Mouse (Mus musculus) embryonic facial prominence, embryonic 14.5 days (tissue): ENCODE measurements around the gene Gm10031. TPM values are rescaled to one million over a fixed set of nuclear protein-coding genes. Genes with fewer than 3 reads are reported as not detected.

Source experiments
- ATAC-seq: fragments of 200-750 bp; cut with Nextera tagmentation; 2 replicates; pipeline ENCODE4 v1.8.0; 2017; ENCODE audit warnings: low read depth, moderate number of reproducible peaks, moderate TSS enrichment
- DNase-seq: peaks from one replicate; pipeline ENCODE4 v3.0.0-alpha.2; 2015; ENCODE audit warnings: low spot score
- H3K27ac ChIP-seq: fragments of 300-500 bp; sonication (generic); replicated peaks from 2 replicates; pipeline ENCODE4 v1.5.1; 2014; ENCODE audit warnings: low read depth, mild to moderate bottlenecking, low read length, moderate library complexity
- H3K27me3 ChIP-seq: fragments of 300-500 bp; sonication (generic); replicated peaks from 2 replicates; pipeline ENCODE4 v1.6.1; 2014; ENCODE audit warnings: low read length; ENCODE audit not compliant: control insufficient read depth, insufficient read depth
- H3K36me3 ChIP-seq: fragments of 300-500 bp; sonication (generic); 2 replicates; pipeline ENCODE4 v1.6.1; 2014; ENCODE audit warnings: low read length, mixed read lengths; ENCODE audit not compliant: control insufficient read depth, insufficient read depth
- H3K4me1 ChIP-seq: fragments of 300-500 bp; sonication (generic); 2 replicates; pipeline ENCODE4 v1.6.1; 2014; ENCODE audit warnings: antibody characterized with exemption, low read length; ENCODE audit not compliant: control insufficient read depth, insufficient read depth
- H3K4me2 ChIP-seq: fragments of 300-500 bp; sonication (generic); 2 replicates; pipeline ENCODE4 v1.6.1; 2014; ENCODE audit warnings: low read depth, mild to moderate bottlenecking, low read length, moderate library complexity, mixed read lengths
- H3K4me3 ChIP-seq: fragments of 300-500 bp; sonication (generic); 2 replicates; pipeline ENCODE4 v1.5.1; 2014; ENCODE audit warnings: low read depth, mild to moderate bottlenecking, low read length
- H3K9ac ChIP-seq: fragments of 300-500 bp; sonication (generic); 2 replicates; pipeline ENCODE4 v1.6.1; 2014; ENCODE audit warnings: low read depth, mild to moderate bottlenecking, low read length, moderate library complexity, mixed read lengths
- H3K9me3 ChIP-seq: fragments of 300-500 bp; sonication (generic); 2 replicates; pipeline ENCODE4 v1.6.1; 2016; ENCODE audit warnings: low read length; ENCODE audit not compliant: control insufficient read depth
- WGBS: fragments of 180-500 bp; shearing (Covaris S2); extraction: QIAGEN DNeasy Blood & Tissue Kit; methylation state at CpG from one replicate; pipeline ENCODE4 v1.1.7; 2014; 5-methylcytosine and 5-hydroxymethylcytosine counted together
- polyA plus RNA-seq: library from polyadenylated mRNA; unstranded; fragments of >200 nt; fragmentation: Nextera tagmentation; extraction: Ambion mirVana; gene quantifications from 2 replicates; pipeline ENCODE4 v1.2.1, GENCODE M21; 2014

Gene Gm10031
- polyA plus RNA-seq, 1 experiment from 2014 or later = 0.57 TPM

GRCm38 (mm10) chr1:156559641-156560020 lies 35.8 kb downstream of the Gm10031 start:
- H3K27me3 ChIP-seq = no peaks in the 10 kb centered on the region
- peak overlapping the region; percentile 62 for H3K4me2 ChIP-seq
- no peaks in the 10 kb centered on the region for H3K9me3 ChIP-seq
- H3K36me3 ChIP-seq = no peaks in the 10 kb centered on the region
- ATAC-seq = no peak; the same call in 1 of the 2 replicates
- DNase-seq = peak; percentile 28
- peak overlapping the region; percentile 100 for H3K4me3 ChIP-seq
- WGBS = 7% methylated on average over 8 of the region's 8 CpGs
- H3K9ac ChIP-seq = peak overlapping the region; percentile 98
- peak overlapping the region; percentile 92; the same call in 1 of the 2 replicates for H3K27ac ChIP-seq
- peaks cover 9% of the 10 kb centered on the region for H3K4me1 ChIP-seq

GRCm38 (mm10) chr1:156560500-156560899 lies 36.7 kb downstream of the Gm10031 start:
- Histone ChIP-seq H3K9ac (no peak overlapping the region), H3K36me3 (no peaks in the 10 kb centered on the region), H3K4me3 (no peak overlapping the region), H3K4me1 (peaks cover 9% of the 10 kb centered on the region), H3K9me3 (no peaks in the 10 kb centered on the region), H3K27ac (no peak overlapping the region), H3K27me3 (no peaks in the 10 kb centered on the region), H3K4me2 (peak overlapping the region; percentile 62)
- DNase-seq = no peak
- 90% methylated on average over 9 of the region's 9 CpGs for WGBS
- no peak for ATAC-seq

GRCm38 (mm10) chr1:156565328-156565727 lies 41.5 kb downstream of the Gm10031 start:
- H3K4me1 ChIP-seq = peaks cover 9% of the 10 kb centered on the region
- WGBS = 58% methylated on average over 2 of the region's 2 CpGs
- no peak overlapping the region for H3K9ac ChIP-seq
- H3K27ac ChIP-seq = no peak overlapping the region
- H3K9me3 ChIP-seq = no peaks in the 10 kb centered on the region
- no peak for ATAC-seq
- no peak overlapping the region for H3K4me3 ChIP-seq
- no peak overlapping the region for H3K4me2 ChIP-seq
- H3K36me3 ChIP-seq = no peaks in the 10 kb centered on the region
- DNase-seq = no peak
- no peaks in the 10 kb centered on the region for H3K27me3 ChIP-seq

- no peaks in the 10 kb centered on the region for H3K36me3 ChIP-seq
- 90% methylated on average over 3 of the region's 3 CpGs for WGBS
Observed at GRCm38 (mm10) chr1:156566132-156566531, 42.3 kb downstream of the Gm10031 start.

GRCm38 (mm10) chr1:156569615-156570014 lies 45.8 kb downstream of the Gm10031 start:
- Histone ChIP-seq H3K4me3 (no peak overlapping the region), H3K36me3 (no peaks in the 10 kb centered on the region), H3K27ac (no peak overlapping the region), H3K9me3 (no peaks in the 10 kb centered on the region), H3K9ac (no peak overlapping the region), H3K27me3 (no peaks in the 10 kb centered on the region), H3K4me2 (no peak overlapping the region), H3K4me1 (peaks cover 4% of the 10 kb centered on the region; the same call in 1 of the 2 replicates)
- DNase-seq (no peak), ATAC-seq (no peak)
- WGBS = 82% methylated on average over 4 of the region's 4 CpGs

More at GRCm38 (mm10) chr1:156566132-156566531, 42.3 kb downstream of the Gm10031 start:
- DNase-seq (no peak), ATAC-seq (no peak)
- H3K9ac ChIP-seq = no peak overlapping the region
- no peaks in the 10 kb centered on the region for H3K27me3 ChIP-seq
- H3K27ac ChIP-seq = no peak overlapping the region
- H3K9me3 ChIP-seq = no peaks in the 10 kb centered on the region
- H3K4me3 ChIP-seq = no peak overlapping the region
- no peak overlapping the region for H3K4me2 ChIP-seq
- H3K4me1 ChIP-seq = peaks cover 4% of the 10 kb centered on the region; the same call in 1 of the 2 replicates

GRCm38 (mm10) chr1:156572952-156573351 lies 49.1 kb downstream of the Gm10031 start:
- DNase-seq = no peak
- Histone ChIP-seq H3K4me2 (no peak overlapping the region), H3K9ac (no peak overlapping the region), H3K36me3 (no peaks in the 10 kb centered on the region), H3K4me1 (no peaks in the 10 kb centered on the region), H3K27ac (no peak overlapping the region), H3K27me3 (no peaks in the 10 kb centered on the region), H3K4me3 (no peak overlapping the region), H3K9me3 (no peaks in the 10 kb centered on the region)
- no peak for ATAC-seq
- 93% methylated on average over 4 of the region's 4 CpGs for WGBS

Other genes starting within 250 kb of the Gm10031 start
- gene Tdrd5, start 220.3 kb upstream of the Gm10031 start, polyA plus RNA-seq = 0.50 and 0.51 TPM in 2 replicates
- 0.08 and 0.15 TPM in 2 replicates for gene Nphs2, start 213.3 kb upstream of the Gm10031 start, polyA plus RNA-seq
- 919 and 956 TPM in 2 replicates for gene Gm2000, start 158.0 kb upstream of the Gm10031 start, polyA plus RNA-seq
- gene Axdnd1, start 102.9 kb upstream of the Gm10031 start, polyA plus RNA-seq = 0.31 and 0.45 TPM in 2 replicates
- 21.8 and 22.0 TPM in 2 replicates for gene Soat1, start 49.7 kb upstream of the Gm10031 start, polyA plus RNA-seq
- gene Abl2, start 34.8 kb downstream of the Gm10031 start, polyA plus RNA-seq = 5.4 and 5.5 TPM in 2 replicates
- 9.5 and 10.0 TPM in 2 replicates for gene Tor3a, start 150.3 kb downstream of the Gm10031 start, polyA plus RNA-seq
- 30.0 and 31.1 TPM in 2 replicates for gene Fam20b, start 195.1 kb downstream of the Gm10031 start, polyA plus RNA-seq